Mouse (Mus musculus): ENCODE results near the gene Zfyve9. TPM values are rescaled to one million over a fixed set of nuclear protein-coding genes. Genes with fewer than 3 reads are reported as not detected.
A peak's percentile ranks its signal among the peaks of the same experiment; 100 is the strongest.

Gene Zfyve9
- polyA plus RNA-seq, 2 experiments, result 0.32 to 0.56 TPM

DNA sequence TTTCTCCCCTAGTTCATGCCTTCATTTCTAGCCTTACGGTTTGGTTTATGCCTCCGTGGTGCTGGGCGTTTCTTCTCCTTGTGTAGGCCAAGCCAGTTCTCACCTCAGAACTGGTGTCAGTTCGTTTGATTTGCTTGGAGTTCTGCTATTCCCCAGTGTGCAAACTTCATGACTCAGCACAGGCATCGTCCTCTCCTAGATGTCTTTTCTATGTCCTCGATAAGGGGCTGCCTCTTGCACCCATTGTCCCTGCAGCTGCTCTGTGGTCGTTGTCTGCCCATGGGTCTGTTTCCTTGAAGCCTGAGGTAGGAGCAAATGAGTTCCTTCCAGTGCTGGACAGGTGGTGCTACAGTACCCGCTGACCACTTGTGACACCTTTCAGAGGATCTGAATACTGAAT, 160.1 kb downstream of the Zfyve9 start:
- H3K9ac ChIP-seq (replicated peaks), result peak overlapping the region; percentile 79
- ATAC-seq (ENCODE audit: insufficient read depth), result peak; percentile 3; the same call in 1 of the 2 replicates
- H3K36me3 ChIP-seq (replicated peaks; ENCODE audit: control insufficient read depth, insufficient read depth, low read depth), result peaks cover 4% of the 10 kb centered on the region
- no peaks in the 10 kb centered on the region for H3K27me3 ChIP-seq (ENCODE audit: control insufficient read depth, insufficient read depth, low read length)
- H3K27ac ChIP-seq, result peak overlapping the region; percentile 9
- DNase-seq (ENCODE audit: low read depth in 3 of 3, low spot score in 3 of 3), result peak in 1 of 3 experiments; percentile 19
- H3K4me2 ChIP-seq (ENCODE audit: low read depth), result peak overlapping the region; percentile 83
- H3K4me3 ChIP-seq (ENCODE audit: insufficient read depth in 1 of 2, low read depth in 2 of 2, low read length in 2 of 2), result peak overlapping the region; percentile 83
- H3K4me1 ChIP-seq (replicated peaks; ENCODE audit: control insufficient read depth in 2 of 2, insufficient read depth in 2 of 2, low read length in 1 of 2), result peaks cover 5 to 9% of the 10 kb centered on the region in 2 experiments; a peak in 3 of 4 replicates
- WGBS (ENCODE audit: insufficient replicate concordance), result 9% methylated on average over 8 of the region's 8 CpGs
- H3K9me3 ChIP-seq (ENCODE audit: control insufficient read depth, low read length), result no peaks in the 10 kb centered on the region
- TF ChIP-seq EP300 (IDR thresholded peaks at IDR 0.05; ENCODE audit: low read depth) (no peak), CTCF (IDR thresholded peaks at IDR 0.05; ENCODE audit: low read depth) (no peak)

DNA sequence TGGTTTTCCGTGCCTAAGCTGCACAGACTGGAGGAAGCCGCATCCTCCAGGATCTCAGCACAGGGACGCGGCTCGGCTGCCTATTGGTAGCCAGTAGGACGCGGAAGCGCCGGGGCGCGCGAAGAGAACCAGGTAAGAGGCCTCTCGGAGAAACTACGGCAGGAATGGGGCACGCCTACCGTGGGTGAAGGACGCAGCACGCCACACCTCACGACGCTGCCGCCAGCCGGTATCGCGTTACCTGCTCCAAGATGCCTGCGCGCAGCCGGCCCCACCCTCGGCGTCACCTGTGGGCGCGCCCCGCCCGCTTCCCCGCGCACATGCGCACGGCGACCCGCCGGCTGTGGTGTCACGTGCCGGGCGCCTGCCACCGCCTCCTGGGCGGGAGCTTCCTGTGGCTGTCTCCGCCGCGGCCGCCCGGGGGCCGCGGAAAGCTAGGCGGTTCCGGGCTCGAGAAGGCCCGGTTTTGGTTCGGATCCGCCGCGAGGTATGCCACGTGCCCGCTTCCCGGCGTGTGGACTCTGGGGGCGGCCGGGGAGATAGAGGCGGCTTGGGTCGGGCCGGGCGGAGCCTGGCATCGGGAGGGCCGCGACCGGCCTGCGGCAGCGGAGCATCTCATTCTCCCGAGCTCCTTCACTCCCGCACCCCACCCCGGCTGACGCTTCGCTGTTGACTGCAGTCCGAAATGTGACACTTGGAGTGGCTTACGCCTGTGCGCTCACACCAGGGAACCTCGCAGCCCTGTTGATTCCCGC, 160.8 kb downstream of the Zfyve9 start, which contains the start of gene Cc2d1b:
Gene Cc2d1b, plus strand, starts transcription at position 354 of the 755 bp plus-strand sequence.
- DNase-seq (ENCODE audit: low read depth in 3 of 3, low spot score in 3 of 3) (peak; percentile 77 to 88 (median 81)), ATAC-seq (ENCODE audit: insufficient read depth) (peak; percentile 95)
- Histone ChIP-seq H3K4me3 (ENCODE audit: insufficient read depth in 1 of 2, low read depth in 2 of 2, low read length in 2 of 2) (peak within 1 kb of the TSS; percentile 83), H3K36me3 (replicated peaks; ENCODE audit: control insufficient read depth, insufficient read depth, low read depth) (peaks cover 2% of the 10 kb centered on the region), H3K9me3 (ENCODE audit: control insufficient read depth, low read length) (no peaks in the 10 kb centered on the region), H3K4me2 (ENCODE audit: low read depth) (peak within 1 kb of the TSS; percentile 83), H3K4me1 (replicated peaks; ENCODE audit: control insufficient read depth in 2 of 2, insufficient read depth in 2 of 2, low read length in 1 of 2) (peaks cover 5 to 9% of the 10 kb centered on the region in 2 experiments; a peak in 3 of 4 replicates), H3K27me3 (ENCODE audit: control insufficient read depth, insufficient read depth, low read length) (no peaks in the 10 kb centered on the region), H3K27ac (peak within 1 kb of the TSS; percentile 9), H3K9ac (replicated peaks) (peak within 1 kb of the TSS; percentile 79)
- TF ChIP-seq EP300 (IDR thresholded peaks at IDR 0.05; ENCODE audit: low read depth) (no peak), CTCF (IDR thresholded peaks at IDR 0.05; ENCODE audit: low read depth) (no peak)
- under 1% methylated on average over 69 of the region's 86 CpGs for WGBS (ENCODE audit: insufficient replicate concordance)

- H3K4me3 ChIP-seq (ENCODE audit: insufficient read depth in 1 of 2, low read depth in 2 of 2, low read length in 2 of 2), result peak overlapping the region; percentile 66 to 83
- peak overlapping the region; percentile 64 for H3K9ac ChIP-seq (replicated peaks)
- H3K36me3 ChIP-seq (replicated peaks; ENCODE audit: control insufficient read depth, insufficient read depth, low read depth), result peaks cover 3% of the 10 kb centered on the region
- no peaks in the 10 kb centered on the region for H3K9me3 ChIP-seq (ENCODE audit: control insufficient read depth, low read length)
- H3K4me1 ChIP-seq (replicated peaks; ENCODE audit: control insufficient read depth in 2 of 2, insufficient read depth in 2 of 2, low read length in 1 of 2), result peaks cover 5 to 9% of the 10 kb centered on the region in 2 experiments; a peak in 3 of 4 replicates
- ATAC-seq (ENCODE audit: insufficient read depth), result peak; percentile 2
- H3K4me2 ChIP-seq (ENCODE audit: low read depth), result peak overlapping the region; percentile 83
- no peak for DNase-seq (ENCODE audit: low read depth in 3 of 3, low spot score in 3 of 3)
- TF ChIP-seq CTCF (IDR thresholded peaks at IDR 0.05; ENCODE audit: low read depth) (no peak), EP300 (IDR thresholded peaks at IDR 0.05; ENCODE audit: low read depth) (no peak)
- 7% methylated on average over 10 of the region's 10 CpGs for WGBS (ENCODE audit: insufficient replicate concordance)
- H3K27ac ChIP-seq, result no peak overlapping the region; the same call in 1 of the 2 replicates
- no peaks in the 10 kb centered on the region for H3K27me3 ChIP-seq (ENCODE audit: control insufficient read depth, insufficient read depth, low read length)
These were observed 161.4 kb downstream of the Zfyve9 start for GRCm38 (mm10) chr4:108619165-108619564.

GRCm38 (mm10) chr4:108618586-108618985, 162.0 kb downstream of the Zfyve9 start:
- peaks cover 7% of the 10 kb centered on the region for H3K36me3 ChIP-seq (replicated peaks; ENCODE audit: control insufficient read depth, insufficient read depth, low read depth)
- DNase-seq (ENCODE audit: low read depth in 3 of 3, low spot score in 3 of 3), result no peak
- H3K9me3 ChIP-seq (ENCODE audit: control insufficient read depth, low read length), result no peaks in the 10 kb centered on the region
- ATAC-seq (ENCODE audit: insufficient read depth), result no peak
- 64% methylated on average over 4 of the region's 4 CpGs for WGBS (ENCODE audit: insufficient replicate concordance)
- H3K27ac ChIP-seq, result no peak overlapping the region
- TF ChIP-seq CTCF (IDR thresholded peaks at IDR 0.05; ENCODE audit: low read depth), result no peak
- no peak for TF ChIP-seq EP300 (IDR thresholded peaks at IDR 0.05; ENCODE audit: low read depth)
- H3K27me3 ChIP-seq (ENCODE audit: control insufficient read depth, insufficient read depth, low read length), result no peaks in the 10 kb centered on the region
- peak overlapping the region; percentile 83 for H3K4me2 ChIP-seq (ENCODE audit: low read depth)
- H3K9ac ChIP-seq (replicated peaks), result no peak overlapping the region
- no peak overlapping the region; a peak in 1 of 4 replicates for H3K4me3 ChIP-seq (ENCODE audit: insufficient read depth in 1 of 2, low read depth in 2 of 2, low read length in 2 of 2)
- H3K4me1 ChIP-seq (replicated peaks; ENCODE audit: control insufficient read depth in 2 of 2, insufficient read depth in 2 of 2, low read length in 1 of 2), result peaks cover 5 to 9% of the 10 kb centered on the region in 2 experiments; a peak in 3 of 4 replicates

DNA sequence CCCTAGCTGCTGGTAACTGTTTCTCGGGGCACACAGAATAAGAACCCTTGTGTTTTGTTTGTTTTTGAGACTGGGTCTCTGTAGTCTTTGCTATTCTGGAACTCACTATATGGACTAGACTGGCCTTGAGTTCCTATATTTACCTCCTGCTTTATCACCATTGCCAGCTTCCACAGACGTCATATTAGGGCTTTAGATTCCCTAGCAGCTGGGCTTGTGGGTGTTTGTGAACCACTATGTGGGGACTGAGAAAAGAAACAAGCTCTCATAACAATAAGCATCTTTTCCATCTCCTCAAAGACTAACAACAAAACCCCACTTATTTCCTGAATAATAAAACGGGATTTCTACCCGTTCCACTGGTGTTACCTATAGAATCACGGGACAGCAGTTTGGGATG, 169.7 kb downstream of the Zfyve9 start:
- Histone ChIP-seq H3K4me1 (replicated peaks; ENCODE audit: control insufficient read depth in 2 of 2, insufficient read depth in 2 of 2, low read length in 1 of 2) (no peaks in the 10 kb centered on the region), H3K4me3 (ENCODE audit: insufficient read depth in 1 of 2, low read depth in 2 of 2, low read length in 2 of 2) (no peak overlapping the region), H3K4me2 (ENCODE audit: low read depth) (no peak overlapping the region), H3K36me3 (replicated peaks; ENCODE audit: control insufficient read depth, insufficient read depth, low read depth) (peaks cover 51% of the 10 kb centered on the region), H3K27ac (no peak overlapping the region), H3K9ac (replicated peaks) (no peak overlapping the region), H3K9me3 (ENCODE audit: control insufficient read depth, low read length) (no peaks in the 10 kb centered on the region), H3K27me3 (ENCODE audit: control insufficient read depth, insufficient read depth, low read length) (no peaks in the 10 kb centered on the region)
- TF ChIP-seq EP300 (IDR thresholded peaks at IDR 0.05; ENCODE audit: low read depth) (no peak), CTCF (IDR thresholded peaks at IDR 0.05; ENCODE audit: low read depth) (no peak)
- no peak for DNase-seq (ENCODE audit: low read depth in 3 of 3, low spot score in 3 of 3)
- WGBS (ENCODE audit: insufficient replicate concordance), result 78% methylated on average over 5 of the region's 5 CpGs
- no peak for ATAC-seq (ENCODE audit: insufficient read depth)
